Mouse (Mus musculus) lung, embryonic 15.5 days (tissue): Measurements from ENCODE around the gene Fance. TPM values are rescaled to one million over a fixed set of nuclear protein-coding genes. Genes with fewer than 3 reads are reported as not detected.
A peak's percentile ranks its signal among the peaks of the same experiment; 100 is the strongest.
"Not testable (repeated sequence)": the region's sequence is repeated elsewhere in the genome, so short reads cannot be mapped to it uniquely, and the experiment has no call there.

Source experiments
- ATAC-seq: fragments of 200-750 bp; cut with Nextera tagmentation; 2 replicates; pipeline ENCODE4 v1.8.0; 2017; ENCODE audit warnings: moderate number of reproducible peaks, borderline replicate concordance; ENCODE audit not compliant: low FRiP score, low TSS enrichment; ENCODE audit errors: extremely low read depth
- H3K27ac ChIP-seq: fragments of 300-500 bp; sonication (generic); 2 replicates; pipeline ENCODE4 v1.5.1; 2015; ENCODE audit warnings: moderate library complexity, mild to moderate bottlenecking, inconsistent platforms
- H3K27me3 ChIP-seq: fragments of 300-500 bp; sonication (generic); 2 replicates; pipeline ENCODE4 v1.6.1; 2015; ENCODE audit warnings: inconsistent platforms
- H3K36me3 ChIP-seq: fragments of 300-500 bp; sonication (generic); 2 replicates; pipeline ENCODE4 v1.6.1; 2015; ENCODE audit warnings: inconsistent platforms
- H3K4me1 ChIP-seq: fragments of 300-500 bp; sonication (generic); 2 replicates; pipeline ENCODE4 v1.6.1; 2015; ENCODE audit warnings: inconsistent platforms
- H3K4me2 ChIP-seq: fragments of 300-500 bp; sonication (generic); 2 replicates; pipeline ENCODE4 v1.6.1; 2015; ENCODE audit warnings: inconsistent platforms, mild to moderate bottlenecking, moderate library complexity
- H3K4me3 ChIP-seq: fragments of 300-500 bp; sonication (generic); 2 replicates; pipeline ENCODE4 v1.5.1; 2015; ENCODE audit warnings: mild to moderate bottlenecking, inconsistent platforms
- H3K9ac ChIP-seq: fragments of 300-500 bp; sonication (generic); 2 replicates; pipeline ENCODE4 v1.6.1; 2015; ENCODE audit warnings: inconsistent platforms
- H3K9me3 ChIP-seq: fragments of 300-500 bp; sonication (generic); 2 replicates; pipeline ENCODE4 v1.6.1; 2016; ENCODE audit warnings: inconsistent platforms
- WGBS: fragments of 180-500 bp; shearing (Covaris S2); methylation state at CpG from one replicate; pipeline ENCODE4 v1.1.7; 2015; 5-methylcytosine and 5-hydroxymethylcytosine counted together
- polyA plus RNA-seq: library from polyadenylated mRNA; unstranded; fragments of >200 nt; fragmentation: Nextera tagmentation; extraction: Ambion mirVana; gene quantifications from 2 replicates; pipeline ENCODE4 v1.2.1, GENCODE M21; 2015

Fance gene
- polyA plus RNA-seq, 1 experiment from 2014 or later = 32.8 TPM

DNA sequence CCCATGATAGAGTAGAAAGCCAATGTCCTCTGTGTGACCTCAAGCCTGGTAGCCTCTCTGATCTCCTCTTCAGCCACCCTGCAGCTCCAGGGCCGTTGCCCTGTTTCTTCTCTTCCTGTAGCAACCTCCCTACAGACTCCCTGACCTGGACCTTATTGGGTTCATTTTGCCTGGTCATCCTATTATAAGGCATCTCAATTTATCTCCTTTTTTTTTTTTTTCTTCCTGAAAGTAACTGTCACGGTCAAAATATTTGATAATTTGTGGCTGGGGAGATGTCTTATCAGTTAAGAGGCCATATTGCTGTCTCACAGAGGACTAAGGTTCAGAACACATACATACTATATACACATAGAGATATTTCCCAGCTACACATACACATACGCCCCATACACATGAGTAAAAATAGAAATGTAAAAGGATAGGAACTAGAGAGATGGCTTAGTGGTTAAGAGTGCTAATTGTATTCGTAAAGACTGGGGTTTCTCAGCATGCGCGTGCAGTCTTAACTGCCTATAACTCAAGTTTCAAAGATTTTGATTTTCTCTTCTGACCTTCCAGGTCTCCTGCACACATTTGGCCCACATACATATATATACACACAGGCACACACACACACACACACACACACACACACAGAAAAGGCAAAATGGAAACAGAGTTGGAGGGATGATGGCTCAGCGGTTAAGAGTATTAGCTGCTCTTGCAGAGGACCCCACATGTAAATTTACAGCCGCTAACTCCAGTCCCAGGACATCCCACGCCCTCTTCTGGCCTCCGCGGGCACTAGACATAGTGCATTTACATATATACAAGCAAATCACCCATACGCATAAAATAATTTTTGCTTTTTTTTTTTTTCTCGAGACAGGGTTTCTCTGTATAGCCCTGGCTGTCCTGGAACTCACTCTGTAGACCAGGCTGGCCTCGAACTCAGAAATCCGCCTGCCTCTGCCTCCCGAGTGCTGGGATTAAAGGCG lies 797 bp upstream of the Fance start:
- peak overlapping the region; percentile 60 for H3K27ac ChIP-seq
- H3K4me2 ChIP-seq = peak overlapping the region; percentile 75
- WGBS = 21% methylated on average over 17 of the region's 17 CpGs
- peak overlapping the region; percentile 4; the same call in 1 of the 2 replicates for H3K9ac ChIP-seq
- peaks cover 23% of the 10 kb centered on the region for H3K4me1 ChIP-seq
- H3K36me3 ChIP-seq = peaks cover 17% of the 10 kb centered on the region; the same call in 1 of the 2 replicates
- H3K9me3 ChIP-seq = no peaks in the 10 kb centered on the region
- peak; percentile 3; the same call in 1 of the 2 replicates for ATAC-seq
- peak overlapping the region; percentile 69 for H3K4me3 ChIP-seq
- no peaks in the 10 kb centered on the region for H3K27me3 ChIP-seq

- Histone ChIP-seq H3K4me2 (peak overlapping the region; percentile 75), H3K4me1 (peaks cover 17% of the 10 kb centered on the region), H3K36me3 (peaks cover 28% of the 10 kb centered on the region), H3K27ac (peak overlapping the region; percentile 93), H3K4me3 (peak overlapping the region; percentile 69), H3K9ac (peak overlapping the region; percentile 81), H3K27me3 (no peaks in the 10 kb centered on the region), H3K9me3 (no peaks in the 10 kb centered on the region)
- ATAC-seq = peak; percentile 32
- under 1% methylated on average over 11 of the region's 11 CpGs for WGBS
Measured at GRCm38 (mm10) chr17:28313880-28314225, 534 bp downstream of the Fance start.

DNA sequence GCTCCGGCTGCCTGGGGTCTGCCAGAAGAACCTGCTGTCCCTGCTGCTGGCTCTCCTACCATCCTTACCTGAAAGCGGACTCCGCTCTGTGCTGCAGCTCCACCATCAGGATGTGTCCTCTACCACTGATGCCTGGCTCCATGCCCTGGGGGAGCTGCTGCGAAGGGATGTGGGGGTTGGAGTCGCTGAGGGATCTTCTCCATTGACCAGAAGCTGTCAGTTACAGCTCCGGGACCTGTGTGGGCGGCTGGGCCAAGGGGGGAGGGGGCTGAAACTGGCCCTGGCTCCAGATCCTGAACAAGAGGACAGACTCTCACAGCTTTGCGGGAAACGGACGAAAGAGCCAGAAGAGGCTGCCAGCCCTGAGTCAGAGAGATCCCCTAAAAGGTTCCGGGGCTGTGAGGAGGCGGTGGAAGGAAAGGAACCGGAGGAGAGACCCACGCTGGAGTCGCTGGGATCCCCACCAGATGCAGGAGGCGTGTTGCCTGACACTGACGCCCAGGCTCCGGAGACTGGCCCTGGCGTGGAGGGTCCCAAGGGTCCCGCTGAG lies 2.4 kb downstream of the Fance start:
- Histone ChIP-seq H3K27ac (no peak overlapping the region), H3K9me3 (no peaks in the 10 kb centered on the region), H3K9ac (0 out of 2 replicates have a peak overlapping the region, but pooled peaks have one; percentile 2), H3K4me1 (peaks cover 17% of the 10 kb centered on the region), H3K36me3 (peaks cover 40% of the 10 kb centered on the region), H3K4me2 (no peak overlapping the region), H3K27me3 (no peaks in the 10 kb centered on the region), H3K4me3 (no peak overlapping the region)
- no peak for ATAC-seq
- WGBS = 88% methylated on average over 20 of the region's 20 CpGs

GRCm38 (mm10) chr17:28316476-28316875 lies 3.2 kb downstream of the Fance start:
- 90% methylated on average over 9 of the region's 9 CpGs for WGBS
- Histone ChIP-seq H3K4me2 (no peak overlapping the region), H3K4me3 (no peak overlapping the region), H3K9ac (no peak overlapping the region), H3K9me3 (no peaks in the 10 kb centered on the region), H3K27me3 (no peaks in the 10 kb centered on the region), H3K27ac (no peak overlapping the region), H3K4me1 (peaks cover 17% of the 10 kb centered on the region), H3K36me3 (peaks cover 43% of the 10 kb centered on the region)
- no peak for ATAC-seq

- Histone ChIP-seq H3K9ac (no peak overlapping the region), H3K4me2 (no peak overlapping the region), H3K27ac (no peak overlapping the region), H3K9me3 (no peaks in the 10 kb centered on the region), H3K36me3 (peaks cover 44% of the 10 kb centered on the region), H3K4me3 (no peak overlapping the region), H3K4me1 (peaks cover 17% of the 10 kb centered on the region), H3K27me3 (no peaks in the 10 kb centered on the region)
- WGBS = 62% methylated on average over 8 of the region's 8 CpGs
- no peak for ATAC-seq
Measured at GRCm38 (mm10) chr17:28317091-28317490, 3.8 kb downstream of the Fance start.

DNA sequence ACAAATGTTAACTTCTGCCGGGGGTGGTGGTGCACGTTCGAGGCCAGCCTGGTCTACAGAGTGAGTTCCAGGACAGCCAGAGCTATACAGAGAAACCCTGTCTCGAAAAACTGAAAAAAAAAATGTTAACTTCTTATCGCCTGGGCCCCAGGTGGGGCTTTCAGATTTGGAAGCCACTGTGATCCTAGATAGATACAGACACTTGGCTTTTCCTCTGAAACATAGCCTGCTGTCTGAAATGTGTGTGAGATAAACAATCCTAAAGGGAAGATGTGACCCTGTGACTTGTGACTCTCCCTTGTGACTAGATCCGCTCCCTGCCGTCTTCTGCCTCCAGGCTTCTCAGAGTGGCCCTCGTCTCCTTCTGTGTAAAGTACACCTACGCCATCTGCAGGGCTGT lies 4.4 kb downstream of the Fance start:
- Histone ChIP-seq H3K9ac (no peak overlapping the region), H3K4me3 (no peak overlapping the region), H3K4me1 (peaks cover 17% of the 10 kb centered on the region), H3K36me3 (peaks cover 50% of the 10 kb centered on the region), H3K27me3 (no peaks in the 10 kb centered on the region), H3K27ac (no peak overlapping the region), H3K4me2 (no peak overlapping the region), H3K9me3 (no peaks in the 10 kb centered on the region)
- no peak for ATAC-seq
- 80% methylated on average over 9 of the region's 9 CpGs for WGBS

- Histone ChIP-seq H3K27me3 (no peaks in the 10 kb centered on the region), H3K4me2 (no peak overlapping the region), H3K4me3 (no peak overlapping the region), H3K36me3 (peaks cover 54% of the 10 kb centered on the region), H3K9me3 (no peaks in the 10 kb centered on the region), H3K4me1 (no peaks in the 10 kb centered on the region), H3K27ac (no peak overlapping the region), H3K9ac (no peak overlapping the region)
- 79% methylated on average over 4 of the region's 4 CpGs for WGBS
- ATAC-seq = no peak
Measured at GRCm38 (mm10) chr17:28321700-28322099, 8.4 kb downstream of the Fance start.

- no peak overlapping the region for H3K27ac ChIP-seq
- no peaks in the 10 kb centered on the region for H3K27me3 ChIP-seq
- peaks cover 35% of the 10 kb centered on the region for H3K36me3 ChIP-seq
- ATAC-seq = no peak
- no peak overlapping the region for H3K4me2 ChIP-seq
- WGBS = 89% methylated on average over 8 of the region's 8 CpGs
- H3K9ac ChIP-seq = no peak overlapping the region
- no peak overlapping the region for H3K4me3 ChIP-seq
- H3K4me1 ChIP-seq = peaks cover 11% of the 10 kb centered on the region
- H3K9me3 ChIP-seq = no peaks in the 10 kb centered on the region
Measured at GRCm38 (mm10) chr17:28323786-28324185, 10.5 kb downstream of the Fance start.

DNA sequence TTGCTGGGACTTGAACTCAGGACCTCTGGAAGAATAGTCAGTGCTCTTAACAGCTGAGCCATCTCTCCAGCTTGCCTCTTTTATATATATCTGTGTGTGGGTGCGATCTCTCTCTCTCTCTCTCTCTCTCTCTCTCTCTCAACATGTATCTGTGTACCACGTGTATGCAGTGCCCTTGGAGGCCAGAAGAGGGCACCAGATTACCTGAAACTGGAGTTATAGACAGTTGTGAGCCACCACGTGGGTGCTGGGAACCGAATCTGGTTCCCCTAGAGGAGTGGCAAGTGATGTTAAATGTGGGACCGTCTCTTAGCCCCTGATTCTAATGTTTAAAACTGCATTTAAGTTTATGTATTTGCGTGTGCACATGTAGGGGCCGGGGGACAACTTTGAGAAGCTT lies 11.1 kb downstream of the Fance start:
- WGBS = 93% methylated on average over 7 of the region's 7 CpGs
- H3K4me3 ChIP-seq, H3K27me3 ChIP-seq, H3K27ac ChIP-seq, H3K9ac ChIP-seq, H3K9me3 ChIP-seq, H3K4me2 ChIP-seq, ATAC-seq: not testable (repeated sequence)
- peaks cover 30% of the 10 kb centered on the region for H3K36me3 ChIP-seq
- peaks cover 12% of the 10 kb centered on the region for H3K4me1 ChIP-seq

GRCm38 (mm10) chr17:28325751-28326150 lies 12.4 kb downstream of the Fance start:
- H3K27me3 ChIP-seq = no peaks in the 10 kb centered on the region
- H3K36me3 ChIP-seq = peaks cover 34% of the 10 kb centered on the region; the same call in 1 of the 2 replicates
- 89% methylated on average over 8 of the region's 8 CpGs for WGBS
- no peaks in the 10 kb centered on the region for H3K9me3 ChIP-seq
- no peak for ATAC-seq
- no peak overlapping the region for H3K9ac ChIP-seq
- no peak overlapping the region for H3K4me2 ChIP-seq
- no peak overlapping the region for H3K4me3 ChIP-seq
- peaks cover 23% of the 10 kb centered on the region for H3K4me1 ChIP-seq
- no peak overlapping the region for H3K27ac ChIP-seq

GRCm38 (mm10) chr17:28326951-28327350 lies 13.6 kb downstream of the Fance start:
- Histone ChIP-seq H3K4me2 (no peak overlapping the region), H3K4me1 (peaks cover 33% of the 10 kb centered on the region), H3K27me3 (no peaks in the 10 kb centered on the region), H3K9me3 (no peaks in the 10 kb centered on the region), H3K27ac (no peak overlapping the region), H3K4me3 (no peak overlapping the region), H3K36me3 (peaks cover 41% of the 10 kb centered on the region), H3K9ac (0 out of 2 replicates have a peak overlapping the region, but pooled peaks have one; percentile 100)
- 70% methylated on average over 3 of the region's 3 CpGs for WGBS
- no peak for ATAC-seq
